Mouse (Mus musculus) inflammation-experienced regulatory T-cells, adult 16 weeks (primary cell): ENCODE results near the gene Sh2b3. TPM values are rescaled to one million over a fixed set of nuclear protein-coding genes. Genes with fewer than 3 reads are reported as not detected.

ENCODE experiments used
- polyA plus RNA-seq: library from polyadenylated mRNA; unstranded; fragments of 100-300 nt; shearing (Covaris generic); gene quantifications from one replicate; pipeline ENCODE4 v1.2.1, GENCODE M21; 2017

Sh2b3 gene
- 7.5 TPM for polyA plus RNA-seq

GRCm38 (mm10) chr5:121837441-121838340, at the start of gene Sh2b3:
TSS of gene Sh2b3 (minus strand) at chr5:121837646.

GRCm38 (mm10) chr5:121848743-121849142, 11.3 kb upstream of the Sh2b3 start, which contains the start of gene Pheta1:
TSS of gene Pheta1 (plus strand) at chr5:121848984.

Other genes with a start within 250 kb of the Sh2b3 start
- gene Aldh2, start 243.8 kb downstream of the Sh2b3 start, polyA plus RNA-seq: 24.9 TPM
- 2.3 TPM for gene Acad12, start 218.7 kb downstream of the Sh2b3 start, polyA plus RNA-seq
- gene Acad10, start 177.1 kb downstream of the Sh2b3 start, polyA plus RNA-seq: 12.5 TPM
- 8.9 TPM for gene Brap, start 177.1 kb downstream of the Sh2b3 start, polyA plus RNA-seq
- 15.3 TPM for gene Atxn2, start 126.3 kb downstream of the Sh2b3 start, polyA plus RNA-seq
- 4.7 TPM for gene Pheta1, start 11.3 kb upstream of the Sh2b3 start, polyA plus RNA-seq
- 0.17 TPM for gene Cux2, start 212.5 kb upstream of the Sh2b3 start, polyA plus RNA-seq